Mouse (Mus musculus) heart, embryonic 12.5 days (tissue): Measurements from ENCODE around the gene 5730455P16Rik. TPM values are rescaled to one million over a fixed set of nuclear protein-coding genes. Genes with fewer than 3 reads are reported as not detected.

Experiments
- ATAC-seq: fragments of 200-750 bp; cut with Nextera tagmentation; 2 replicates; pipeline ENCODE4 v1.8.0; 2017; ENCODE audit warnings: moderate TSS enrichment, moderate library complexity; ENCODE audit not compliant: insufficient number of reproducible peaks, low FRiP score
- H3K27ac ChIP-seq: fragments of 300-500 bp; sonication (generic); 2 replicates; pipeline ENCODE4 v1.5.1; 2016; ENCODE audit warnings: mild to moderate bottlenecking, moderate library complexity; ENCODE audit not compliant: poor library complexity, severe bottlenecking
- H3K27me3 ChIP-seq: fragments of 300-500 bp; sonication (generic); replicated peaks from 2 replicates; pipeline ENCODE4 v1.6.1; 2016; ENCODE audit warnings: mild to moderate bottlenecking, moderate library complexity
- H3K36me3 ChIP-seq: fragments of 300-500 bp; sonication (generic); 2 replicates; pipeline ENCODE4 v1.6.1; 2016; ENCODE audit warnings: mild to moderate bottlenecking, moderate library complexity
- H3K4me1 ChIP-seq: fragments of 300-500 bp; sonication (generic); replicated peaks from 2 replicates; pipeline ENCODE4 v1.6.1; 2016; ENCODE audit warnings: mild to moderate bottlenecking
- H3K4me2 ChIP-seq: fragments of 300-500 bp; sonication (generic); 2 replicates; pipeline ENCODE4 v1.6.1; 2016; ENCODE audit warnings: mild to moderate bottlenecking, moderate library complexity
- H3K4me3 ChIP-seq: fragments of 300-500 bp; sonication (generic); 2 replicates; pipeline ENCODE4 v1.5.1; 2016; ENCODE audit warnings: mild to moderate bottlenecking
- H3K9ac ChIP-seq: fragments of 300-500 bp; sonication (generic); 2 replicates; pipeline ENCODE4 v1.6.1; 2016; ENCODE audit warnings: mild to moderate bottlenecking, moderate library complexity
- H3K9me3 ChIP-seq: fragments of 300-500 bp; sonication (generic); replicated peaks from 2 replicates; pipeline ENCODE4 v1.6.1; 2016; ENCODE audit warnings: mild to moderate bottlenecking, moderate library complexity
- WGBS: fragments of 180-500 bp; shearing (Covaris S2); methylation state at CpG from one replicate; pipeline ENCODE4 v1.1.7; 2016; 5-methylcytosine and 5-hydroxymethylcytosine counted together
- polyA plus RNA-seq: library from polyadenylated mRNA; unstranded; fragments of >200 nt; fragmentation: Nextera tagmentation; extraction: Ambion mirVana; gene quantifications from 2 replicates; pipeline ENCODE4 v1.2.1, GENCODE M21; 2016

Gene 5730455P16Rik
- polyA plus RNA-seq, 1 experiment from 2014 or later: 17.0 TPM

GRCm38 (mm10) chr11:80315743-80316639 is 61.8 kb downstream of the 5730455P16Rik start:
- H3K27me3 ChIP-seq: peaks cover 18% of the 10 kb centered on the region
- ATAC-seq: no peak
- H3K4me1 ChIP-seq: no peaks in the 10 kb centered on the region
- H3K9me3 ChIP-seq: no peaks in the 10 kb centered on the region
- no peak overlapping the region for H3K9ac ChIP-seq
- H3K4me3 ChIP-seq: no peak overlapping the region
- 65% methylated on average over 10 of the region's 10 CpGs for WGBS
- H3K27ac ChIP-seq: no peak overlapping the region
- no peak overlapping the region for H3K4me2 ChIP-seq
- no peaks in the 10 kb centered on the region for H3K36me3 ChIP-seq

- no peak overlapping the region for H3K9ac ChIP-seq
- 65% methylated on average over 4 of the region's 4 CpGs for WGBS
- H3K27ac ChIP-seq: no peak overlapping the region
- peaks cover 23% of the 10 kb centered on the region for H3K27me3 ChIP-seq
- no peak overlapping the region for H3K4me3 ChIP-seq
- no peak for ATAC-seq
- no peaks in the 10 kb centered on the region for H3K4me1 ChIP-seq
- H3K36me3 ChIP-seq: no peaks in the 10 kb centered on the region
- H3K4me2 ChIP-seq: no peak overlapping the region
- no peaks in the 10 kb centered on the region for H3K9me3 ChIP-seq
These were observed 63.9 kb downstream of the 5730455P16Rik start for GRCm38 (mm10) chr11:80313944-80314343.

- Histone ChIP-seq H3K36me3 (no peaks in the 10 kb centered on the region), H3K4me1 (no peaks in the 10 kb centered on the region)
- 58% methylated on average over 1 of the region's 1 CpGs for WGBS
These were observed 64.4 kb downstream of the 5730455P16Rik start for GRCm38 (mm10) chr11:80313462-80313861.

GRCm38 (mm10) chr11:80312565-80312964 is 65.3 kb downstream of the 5730455P16Rik start:
- H3K27ac ChIP-seq: no peak overlapping the region
- 2% methylated on average over 6 of the region's 6 CpGs for WGBS
- H3K4me3 ChIP-seq: no peak overlapping the region
- ATAC-seq: no peak
- H3K4me1 ChIP-seq: no peaks in the 10 kb centered on the region
- no peaks in the 10 kb centered on the region for H3K9me3 ChIP-seq
- no peak overlapping the region for H3K4me2 ChIP-seq
- no peaks in the 10 kb centered on the region for H3K36me3 ChIP-seq
- H3K9ac ChIP-seq: no peak overlapping the region
- peaks cover 23% of the 10 kb centered on the region for H3K27me3 ChIP-seq

More at GRCm38 (mm10) chr11:80313462-80313861, 64.4 kb downstream of the 5730455P16Rik start:
- H3K9me3 ChIP-seq: no peaks in the 10 kb centered on the region
- H3K4me2 ChIP-seq: no peak overlapping the region
- peaks cover 23% of the 10 kb centered on the region for H3K27me3 ChIP-seq
- ATAC-seq: no peak
- H3K4me3 ChIP-seq: no peak overlapping the region
- no peak overlapping the region for H3K27ac ChIP-seq
- H3K9ac ChIP-seq: no peak overlapping the region

GRCm38 (mm10) chr11:80312049-80312448 is 65.8 kb downstream of the 5730455P16Rik start:
- no peaks in the 10 kb centered on the region for H3K36me3 ChIP-seq
- H3K4me1 ChIP-seq: no peaks in the 10 kb centered on the region
- ATAC-seq: no peak
- H3K4me3 ChIP-seq: no peak overlapping the region
- H3K9me3 ChIP-seq: no peaks in the 10 kb centered on the region
- WGBS: 39% methylated on average over 2 of the region's 2 CpGs
- peaks cover 23% of the 10 kb centered on the region for H3K27me3 ChIP-seq
- H3K9ac ChIP-seq: no peak overlapping the region
- H3K27ac ChIP-seq: no peak overlapping the region
- no peak overlapping the region for H3K4me2 ChIP-seq

GRCm38 (mm10) chr11:80311271-80311670 is 66.6 kb downstream of the 5730455P16Rik start:
- Histone ChIP-seq H3K27ac (no peak overlapping the region), H3K9ac (no peak overlapping the region), H3K4me1 (no peaks in the 10 kb centered on the region), H3K4me2 (no peak overlapping the region), H3K36me3 (no peaks in the 10 kb centered on the region), H3K9me3 (no peaks in the 10 kb centered on the region), H3K27me3 (peaks cover 22% of the 10 kb centered on the region), H3K4me3 (no peak overlapping the region)
- no peak for ATAC-seq
- WGBS: 61% methylated on average over 4 of the region's 4 CpGs

Other genes starting within 250 kb of the 5730455P16Rik start
- gene Tefm, start 235.9 kb downstream of the 5730455P16Rik start, polyA plus RNA-seq: 27.0 and 27.2 TPM in 2 replicates
- gene Adap2, start 223.9 kb downstream of the 5730455P16Rik start, polyA plus RNA-seq: 0.51 and 0.92 TPM in 2 replicates
- gene Rnf135, start 194.2 kb downstream of the 5730455P16Rik start, polyA plus RNA-seq: 9.4 and 10.5 TPM in 2 replicates
- 64.3 and 68.0 TPM in 2 replicates for gene Rhot1, start 169.0 kb downstream of the 5730455P16Rik start, polyA plus RNA-seq
- gene Rhbdl3, start 77.1 kb downstream of the 5730455P16Rik start, polyA plus RNA-seq: 0.42 and 0.59 TPM in 2 replicates
- 168 and 169 TPM in 2 replicates for gene Zfp207, start 5.2 kb upstream of the 5730455P16Rik start, polyA plus RNA-seq
- gene Psmd11, start 50.6 kb upstream of the 5730455P16Rik start, polyA plus RNA-seq: 213 and 214 TPM in 2 replicates
- gene Cdk5r1, start 99.0 kb upstream of the 5730455P16Rik start, polyA plus RNA-seq: 0.50 and 0.56 TPM in 2 replicates